Mouse (Mus musculus) lung, adult 2 months (tissue): ENCODE measurements around the gene Saa2. TPM values are rescaled to one million over a fixed set of nuclear protein-coding genes. Genes with fewer than 3 reads are reported as not detected.

Source experiments
- DNase-seq: peaks from one replicate; pipeline ENCODE4 v3.0.0; 2022
- H3K4me1 ChIP-seq: fragments of 200-500 bp; 2 replicates; pipeline ENCODE4 v1.6.1; 2011; ENCODE audit warnings: low read length; ENCODE audit not compliant: control insufficient read depth, insufficient read depth
- H3K4me3 ChIP-seq: fragments of 200-500 bp; replicated peaks from 2 replicates; pipeline ENCODE3; 2011; ENCODE audit warnings: low read depth, mild to moderate bottlenecking, control low read depth, low read length; ENCODE audit errors: extremely low read depth
- CTCF ChIP-seq: fragments of 200-500 bp; IDR thresholded peaks from 2 replicates; pipeline ENCODE4 v1.5.1; 2011; ENCODE audit warnings: mild to moderate bottlenecking, low read length, control low read depth; ENCODE audit not compliant: insufficient read depth
- POLR2A ChIP-seq: fragments of 200-500 bp; IDR thresholded peaks from 2 replicates; pipeline ENCODE4 v1.6.1; 2011; ENCODE audit warnings: low read depth, mild to moderate bottlenecking, control low read depth, low read length, borderline replicate concordance; ENCODE audit errors: extremely low read depth
- WGBS: fragments of 180-500 bp; shearing (Covaris S2); methylation state at CpG from one replicate; pipeline ENCODE4 v1.1.7; 2018; 5-methylcytosine and 5-hydroxymethylcytosine counted together
- polyA plus RNA-seq: library from polyadenylated mRNA; depleted of rRNA; stranded (reverse); fragments of >200 nt; gene quantifications from 2 replicates; pipeline ENCODE4 v1.2.3, GENCODE M21; 2012

Gene Saa2
- polyA plus RNA-seq, 1 experiment = not detected

- WGBS = 58% methylated on average over 3 of the region's 3 CpGs
- Histone ChIP-seq H3K4me3 (no peak overlapping the region), H3K4me1 (peaks cover 2% of the 10 kb centered on the region; the same call in 1 of the 2 replicates)
- DNase-seq = no peak
- TF ChIP-seq CTCF (no peak), POLR2A (no peak)
Observed at GRCm38 (mm10) chr7:46748459-46748858, 3.1 kb upstream of the Saa2 start.

- TF ChIP-seq POLR2A = no peak
- TF ChIP-seq CTCF = no peak
- 70% methylated on average over 11 of the region's 11 CpGs for WGBS
- Histone ChIP-seq H3K4me1 (no peaks in the 10 kb centered on the region), H3K4me3 (no peak overlapping the region)
- DNase-seq = no peak
Observed at GRCm38 (mm10) chr7:46761049-46761795, 9.6 kb downstream of the Saa2 start.

GRCm38 (mm10) chr7:46762601-46763000 is 11.0 kb downstream of the Saa2 start:
- TF ChIP-seq CTCF (no peak), POLR2A (no peak)
- DNase-seq = no peak
- H3K4me3 ChIP-seq = no peak overlapping the region
- no peaks in the 10 kb centered on the region for H3K4me1 ChIP-seq
- WGBS = 95% methylated on average over 5 of the region's 5 CpGs

DNA sequence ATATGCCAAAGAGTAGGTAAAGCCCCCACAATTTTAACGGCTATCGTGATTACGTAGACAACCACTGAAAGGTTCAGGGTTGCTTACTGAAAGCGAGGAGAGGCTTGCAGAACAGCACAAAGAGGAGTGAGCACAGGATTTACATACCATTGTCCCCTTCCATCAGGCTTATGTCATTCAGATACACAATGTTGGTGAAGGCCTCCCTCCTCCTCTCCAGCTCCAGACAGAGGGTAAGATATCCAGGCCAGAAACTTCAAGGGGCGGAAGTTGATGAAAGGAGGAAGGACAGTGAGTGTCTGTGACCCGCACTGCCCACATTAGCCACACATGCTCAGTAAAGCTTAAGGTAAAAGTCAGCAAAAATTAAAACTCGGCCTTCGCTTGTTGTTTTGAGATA is 13.1 kb downstream of the Saa2 start:
- TF ChIP-seq POLR2A = no peak
- no peak for TF ChIP-seq CTCF
- H3K4me1 ChIP-seq = no peaks in the 10 kb centered on the region
- 91% methylated on average over 8 of the region's 8 CpGs for WGBS
- no peak for DNase-seq
- no peak overlapping the region for H3K4me3 ChIP-seq

GRCm38 (mm10) chr7:46767371-46767770 is 15.8 kb downstream of the Saa2 start:
- no peak overlapping the region for H3K4me3 ChIP-seq
- TF ChIP-seq CTCF (no peak), POLR2A (no peak)
- DNase-seq = no peak
- H3K4me1 ChIP-seq = no peaks in the 10 kb centered on the region

- DNase-seq = no peak
- WGBS = 85% methylated on average over 7 of the region's 7 CpGs
- TF ChIP-seq CTCF = no peak
- no peak for TF ChIP-seq POLR2A
- H3K4me1 ChIP-seq = no peaks in the 10 kb centered on the region
- H3K4me3 ChIP-seq = no peak overlapping the region
Observed at GRCm38 (mm10) chr7:46768451-46768850, 16.9 kb downstream of the Saa2 start.

- TF ChIP-seq CTCF = peak; percentile 98
- no peak for TF ChIP-seq POLR2A
- Histone ChIP-seq H3K4me3 (no peak overlapping the region), H3K4me1 (no peaks in the 10 kb centered on the region)
- 54% methylated on average over 4 of the region's 4 CpGs for WGBS
- peak; percentile 55 for DNase-seq
Observed at GRCm38 (mm10) chr7:46770706-46771105, 19.1 kb downstream of the Saa2 start.

DNA sequence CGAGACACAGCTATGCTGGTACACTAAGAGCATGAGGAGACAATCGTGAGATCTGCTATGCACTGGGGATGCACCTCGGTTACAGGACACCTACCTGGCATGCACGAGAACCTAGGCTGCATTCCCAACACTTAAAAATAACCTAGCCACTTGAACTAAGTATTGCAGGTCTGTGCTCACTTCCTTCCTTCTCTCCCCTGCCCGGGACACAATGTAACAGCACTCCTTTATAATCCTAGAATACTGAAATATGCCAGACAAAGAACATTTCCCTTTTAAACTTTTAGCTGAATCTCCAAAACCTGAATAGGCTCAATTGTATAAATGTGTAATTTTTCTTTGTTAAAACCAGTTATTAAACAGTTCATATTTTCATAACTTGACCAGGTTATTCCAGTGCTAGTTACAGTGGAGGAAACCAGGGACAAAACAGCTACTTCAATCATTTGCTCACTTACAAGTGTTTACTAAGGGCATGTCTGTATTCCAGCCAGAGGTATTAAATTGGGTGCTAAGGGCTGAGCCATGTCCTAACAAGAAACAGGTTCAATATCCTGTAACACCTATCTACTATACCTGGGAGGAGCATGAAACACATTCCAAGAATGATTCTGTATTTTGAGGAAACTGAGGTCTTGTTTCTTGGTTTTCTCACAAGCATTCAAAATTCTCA is 37.7 kb downstream of the Saa2 start:
- Histone ChIP-seq H3K4me1 (peaks cover 2% of the 10 kb centered on the region; the same call in 1 of the 2 replicates), H3K4me3 (no peak overlapping the region)
- DNase-seq = no peak
- TF ChIP-seq POLR2A = no peak
- no peak for TF ChIP-seq CTCF
- 61% methylated on average over 5 of the region's 5 CpGs for WGBS

- peaks cover 12% of the 10 kb centered on the region for H3K4me1 ChIP-seq
- DNase-seq = no peak
- 87% methylated on average over 4 of the region's 4 CpGs for WGBS
- H3K4me3 ChIP-seq = no peak overlapping the region
- TF ChIP-seq CTCF (no peak), POLR2A (no peak)
Observed at GRCm38 (mm10) chr7:46793871-46794270, 42.3 kb downstream of the Saa2 start.
